Mouse (Mus musculus) hindbrain, embryonic 11.5 days (tissue): ENCODE measurements at regions not wholly inside any gene's neighbourhood (a gene's known extent, or its start where the extent isn't known, plus 50 kb on each side); places are given as distances from the start of the nearest gene placed in this dataset.

Source experiments
- ATAC-seq: fragments of 200-750 bp; cut with Nextera tagmentation; 2 replicates; pipeline ENCODE4 v1.8.0; 2017; ENCODE audit warnings: mild to moderate bottlenecking, moderate TSS enrichment, moderate library complexity; ENCODE audit not compliant: low FRiP score
- DNase-seq: peaks from one replicate; pipeline ENCODE4 v3.0.0-alpha.2; 2015; ENCODE audit warnings: low spot score
- H3K27ac ChIP-seq: fragments of 300-500 bp; sonication (generic); 2 replicates; pipeline ENCODE4 v1.5.1; 2014; ENCODE audit warnings: mild to moderate bottlenecking, low read depth, low read length
- H3K27me3 ChIP-seq: fragments of 300-500 bp; sonication (generic); 2 replicates; pipeline ENCODE4 v1.6.1; 2014; ENCODE audit warnings: mild to moderate bottlenecking, low read length, moderate library complexity, mixed read lengths; ENCODE audit not compliant: control insufficient read depth, insufficient read depth
- H3K36me3 ChIP-seq: fragments of 300-500 bp; sonication (generic); 2 replicates; pipeline ENCODE4 v1.6.1; 2014; ENCODE audit warnings: mild to moderate bottlenecking, low read length, moderate library complexity, mixed read lengths; ENCODE audit not compliant: control insufficient read depth, insufficient read depth
- H3K4me1 ChIP-seq: fragments of 300-500 bp; sonication (generic); replicated peaks from 2 replicates; pipeline ENCODE4 v1.6.1; 2014; ENCODE audit warnings: low read length, mixed read lengths; ENCODE audit not compliant: control insufficient read depth, insufficient read depth
- H3K4me2 ChIP-seq: fragments of 300-500 bp; sonication (generic); replicated peaks from 2 replicates; pipeline ENCODE4 v1.6.1; 2014; ENCODE audit warnings: mild to moderate bottlenecking, low read depth, low read length
- H3K4me3 ChIP-seq: fragments of 300-500 bp; sonication (generic); 2 replicates; pipeline ENCODE4 v1.5.1; 2014; ENCODE audit warnings: low read depth, low read length
- H3K9ac ChIP-seq: fragments of 300-500 bp; sonication (generic); 2 replicates; pipeline ENCODE4 v1.6.1; 2014; ENCODE audit warnings: low read depth, low read length
- H3K9me3 ChIP-seq: fragments of 300-500 bp; sonication (generic); 2 replicates; pipeline ENCODE4 v1.6.1; 2016; ENCODE audit warnings: low read length; ENCODE audit not compliant: control insufficient read depth
- WGBS: fragments of 180-500 bp; shearing (Covaris S2); extraction: QIAGEN DNeasy Blood & Tissue Kit; methylation state at CpG from one replicate; pipeline ENCODE4 v1.1.7; 2014; 5-methylcytosine and 5-hydroxymethylcytosine counted together

- no peak for ATAC-seq
- no peaks in the 10 kb centered on the region for H3K4me1 ChIP-seq
- no peak overlapping the region for H3K27ac ChIP-seq
- H3K4me3 ChIP-seq: no peak overlapping the region
- H3K36me3 ChIP-seq: no peaks in the 10 kb centered on the region
- no peaks in the 10 kb centered on the region for H3K9me3 ChIP-seq
- peak; percentile 84 for DNase-seq
- H3K27me3 ChIP-seq: no peaks in the 10 kb centered on the region
- H3K4me2 ChIP-seq: no peak overlapping the region
- no peak overlapping the region for H3K9ac ChIP-seq
- 22% methylated on average over 3 of the region's 3 CpGs for WGBS
These were observed 54.6 kb upstream of the Cit start for GRCm38 (mm10) chr5:115790436-115790835.
